Mouse (Mus musculus) layer of hippocampus, postnatal 14 days (tissue): ENCODE data around the gene Grk2. TPM values are rescaled to one million over a fixed set of nuclear protein-coding genes. Genes with fewer than 3 reads are reported as not detected.

ENCODE experiments used
- microRNA-seq, 2 experiments: library from miRNA; unstranded; fragments of <30 nt; microRNA quantifications; one replicate each; pipeline ENCODE4 v1.2.0; 2021
- total RNA-seq, 2 experiments: library from RNA; stranded (reverse); gene quantifications; 2 replicates each; pipeline ENCODE4 v1.2.3; 2021

Gene Grk2
- total RNA-seq, 2 experiments from 2014 or later, result 146 to 150 TPM

Small RNAs within 50 kb of the gene (microRNA-seq; reads per million reads assigned to microRNA genes)
- gene Mir6985, result 2.5 to 3.2 reads per million in 2 experiments

Other genes with a start within 250 kb of the Grk2 start
- gene Gstp3, start 246.7 kb downstream of the Grk2 start, total RNA-seq, result not detected
- gene Cabp2, start 224.6 kb downstream of the Grk2 start, total RNA-seq, result not detected
- 10 to 100 TPM; 25.0 to 34.1 TPM for gene Cdk2ap2, start 209.0 kb downstream of the Grk2 start, total RNA-seq
- 100 to 1,000 TPM; 192 to 214 TPM for gene Pitpnm1, start 206.2 kb downstream of the Grk2 start, total RNA-seq
- gene Aip, start 180.4 kb downstream of the Grk2 start, total RNA-seq, result 10 to 100 TPM; 73.9 to 83.2 TPM
- gene Gpr152, start 166.4 kb downstream of the Grk2 start, total RNA-seq, result not detected
- gene Cabp4, start 162.2 kb downstream of the Grk2 start, total RNA-seq, result not detected
- gene Coro1b, start 157.6 kb downstream of the Grk2 start, total RNA-seq, result 100 to 1,000 TPM in 1 of 2 experiments, 10 to 100 TPM in 1; 91.1 to 102 TPM
- 1 to 10 TPM in 1 of 2 experiments, under 1 TPM in 1; 0.99 to 2.5 TPM for gene Ptprcap, start 152.6 kb downstream of the Grk2 start, total RNA-seq
- 10 to 100 TPM; 32.6 to 40.9 TPM for gene Rps6kb2, start 142.9 kb downstream of the Grk2 start, total RNA-seq
- 1 to 10 TPM; 4.0 to 4.9 TPM for gene Carns1, start 130.7 kb downstream of the Grk2 start, total RNA-seq
- 1 to 10 TPM in 1 of 2 experiments, under 1 TPM in 1; 0.74 to 1.8 TPM for gene Tbc1d10c, start 114.9 kb downstream of the Grk2 start, total RNA-seq
- 100 to 1,000 TPM; 281 TPM for gene Ppp1ca, start 114.2 kb downstream of the Grk2 start, total RNA-seq
- gene Rad9a, start 104.6 kb downstream of the Grk2 start, total RNA-seq, result 1 to 10 TPM; 6.6 to 6.7 TPM
- under 1 TPM; 0.88 to 0.90 TPM for gene Clcf1, start 92.0 kb downstream of the Grk2 start, total RNA-seq
- gene AC109138.7, start 91.9 kb downstream of the Grk2 start, total RNA-seq, result not detected
- 10 to 100 TPM; 11.9 to 13.5 TPM for gene Pold4, start 74.3 kb downstream of the Grk2 start, total RNA-seq
- 10 to 100 TPM; 51.6 to 55.7 TPM for gene Ssh3, start 37.0 kb downstream of the Grk2 start, total RNA-seq
- gene Ankrd13d, start 23.1 kb downstream of the Grk2 start, total RNA-seq, result 10 to 100 TPM; 70.3 to 81.8 TPM
- 10 to 100 TPM; 69.3 to 73.2 TPM for gene Kdm2a, start 92.1 kb upstream of the Grk2 start, total RNA-seq
- gene Rhod, start 133.2 kb upstream of the Grk2 start, total RNA-seq, result 1 to 10 TPM; 2.0 to 2.2 TPM
- gene Syt12, start 171.2 kb upstream of the Grk2 start, total RNA-seq, result 10 to 100 TPM; 34.7 to 37.7 TPM
- not detected for gene 2010003K11Rik, start 192.4 kb upstream of the Grk2 start, total RNA-seq
- gene Pcx, start 204.2 kb upstream of the Grk2 start, total RNA-seq, result 10 to 100 TPM; 56.6 to 63.9 TPM